Comparison of ENCODE assay signal across 10 mouse cellular contexts in the genomic region with DNA sequence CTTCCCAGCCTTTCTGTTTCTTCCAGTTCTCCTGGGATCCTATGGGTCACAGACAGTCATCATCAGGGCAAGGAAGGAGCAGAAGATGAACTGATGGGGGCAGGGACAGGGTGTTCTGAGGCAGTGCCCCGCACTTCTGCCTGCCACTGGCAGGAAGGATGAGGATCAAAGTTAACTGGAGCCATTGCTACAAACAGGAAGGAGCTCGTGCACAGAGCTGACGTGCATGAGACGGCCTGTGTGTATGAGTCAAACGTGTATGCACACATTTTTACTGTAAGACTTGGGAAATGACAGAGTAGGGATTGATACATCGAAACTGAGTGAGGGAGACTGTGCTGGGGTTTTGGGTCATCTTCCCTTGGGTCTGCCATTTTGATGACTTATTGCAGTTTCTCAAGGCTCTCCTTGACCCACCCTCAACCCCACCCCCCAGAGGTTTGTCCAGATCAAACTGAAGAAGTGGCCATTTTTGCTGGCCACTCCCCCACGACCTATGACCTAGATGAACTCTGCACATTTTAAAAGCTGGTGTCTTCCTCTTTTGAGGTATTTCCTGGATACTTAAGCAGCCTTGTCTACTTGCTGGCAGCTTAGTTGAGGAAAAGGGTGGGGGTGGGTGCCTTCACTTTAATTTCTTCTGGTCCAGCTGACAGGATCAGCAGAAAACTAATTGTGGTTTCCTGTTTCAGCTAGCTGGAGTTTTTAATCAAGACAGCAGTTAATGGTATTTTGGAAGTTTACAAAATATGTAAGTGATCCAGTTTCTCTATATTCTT.
DNase-seq lines count a peak whose midpoint lies in the region; ATAC-seq lines count a peak whose summit lies in the region.
"Had no signal": no experiment of that assay in that cellular context is flagged by ENCODE, and none has a peak within 500 bp of the region (broad histone marks: within the 10 kb centered on the region; RNA-seq: fewer than 3 reads in every experiment).

No protein-coding gene starts in this region.

- peak; percentile 43; the same call in 1 of the 2 replicates for ATAC-seq in kidney, embryonic 14.5 days (ENCODE audit: low FRiP score, low TSS enrichment)
- no peak for ATAC-seq in embryonic facial prominence, embryonic 11.5 days (replicated peaks; ENCODE audit: insufficient number of reproducible peaks, low FRiP score, low TSS enrichment, low read depth)
- peak; percentile 51; the same call in 1 of the 2 replicates for ATAC-seq in liver, embryonic 16.5 days (ENCODE audit: low read depth)
- no peak for ATAC-seq in stomach, embryonic 15.5 days (ENCODE audit: insufficient read depth, low FRiP score, low read depth)
- no peak for ATAC-seq in cerebellum, adult (ENCODE audit: insufficient number of reproducible peaks, low FRiP score, low TSS enrichment)
- no peak for ATAC-seq in hindbrain, embryonic 12.5 days (ENCODE audit: low FRiP score)

- no peak overlapping the region for H3K4me2 ChIP-seq in kidney, embryonic 14.5 days (replicated peaks; ENCODE audit: low read depth, low read length)
- H3K4me2 ChIP-seq in embryonic facial prominence, embryonic 11.5 days (ENCODE audit: low read depth, low read length) = no peak overlapping the region
- H3K4me2 ChIP-seq in liver, embryonic 16.5 days (ENCODE audit: low read depth, low read length) = no peak overlapping the region
- no peak overlapping the region for H3K4me2 ChIP-seq in stomach, embryonic 15.5 days
- H3K4me2 ChIP-seq in hindbrain, embryonic 12.5 days (replicated peaks) = no peak overlapping the region

- no peak overlapping the region for H3K4me3 ChIP-seq in kidney, embryonic 14.5 days (ENCODE audit: low read length)
- no peak overlapping the region for H3K4me3 ChIP-seq in embryonic facial prominence, embryonic 11.5 days (ENCODE audit: low read depth, low read length)
- no peak overlapping the region for H3K4me3 ChIP-seq in liver, embryonic 16.5 days (ENCODE audit: low read depth, low read length)
- H3K4me3 ChIP-seq in stomach, embryonic 15.5 days (replicated peaks) = no peak overlapping the region
- H3K4me3 ChIP-seq in hindbrain, embryonic 12.5 days = no peak overlapping the region

- no peaks in the 10 kb centered on the region for H3K27me3 ChIP-seq in kidney, embryonic 14.5 days (ENCODE audit: control insufficient read depth, insufficient read depth, low read length)
- H3K27me3 ChIP-seq in embryonic facial prominence, embryonic 11.5 days (ENCODE audit: control insufficient read depth, insufficient read depth, low read length) = no peaks in the 10 kb centered on the region
- no peaks in the 10 kb centered on the region for H3K27me3 ChIP-seq in liver, embryonic 16.5 days (ENCODE audit: control insufficient read depth, insufficient read depth, low read depth, low read length)
- no peaks in the 10 kb centered on the region for H3K27me3 ChIP-seq in stomach, embryonic 15.5 days (replicated peaks)
- no peaks in the 10 kb centered on the region for H3K27me3 ChIP-seq in hindbrain, embryonic 12.5 days

- WGBS in kidney, embryonic 14.5 days = 56% methylated on average over 7 of the region's 7 CpGs
- WGBS in embryonic facial prominence, embryonic 11.5 days = 50% methylated on average over 7 of the region's 7 CpGs
- 23% methylated on average over 7 of the region's 7 CpGs for WGBS in liver, embryonic 16.5 days (ENCODE audit: insufficient replicate concordance)
- 47% methylated on average over 7 of the region's 7 CpGs for WGBS in stomach, embryonic 15.5 days
- WGBS in hindbrain, embryonic 12.5 days = 77% methylated on average over 7 of the region's 7 CpGs

- no peak for DNase-seq in kidney, adult 8-10 months
- DNase-seq in embryonic facial prominence, embryonic 11.5 days (ENCODE audit: low spot score) = peak; percentile 10
- no peak for DNase-seq in gastrocnemius, postnatal 4 days (ENCODE audit: low spot score in 2 of 2)
- DNase-seq: adrenal gland, postnatal 25 days; right cerebral cortex, postnatal 25 days had no signal

- no peaks in the 10 kb centered on the region for H3K9me3 ChIP-seq in kidney, embryonic 14.5 days (ENCODE audit: control insufficient read depth, low read length)
- H3K9me3 ChIP-seq in embryonic facial prominence, embryonic 11.5 days (replicated peaks; ENCODE audit: control insufficient read depth, low read length) = no peaks in the 10 kb centered on the region
- no peaks in the 10 kb centered on the region for H3K9me3 ChIP-seq in liver, embryonic 16.5 days (replicated peaks; ENCODE audit: control insufficient read depth, low read length)
- no peaks in the 10 kb centered on the region for H3K9me3 ChIP-seq in stomach, embryonic 15.5 days
- H3K9me3 ChIP-seq in hindbrain, embryonic 12.5 days (replicated peaks) = no peaks in the 10 kb centered on the region

- H3K27ac ChIP-seq in kidney, embryonic 14.5 days (ENCODE audit: low read depth, low read length) = no peak overlapping the region
- no peak overlapping the region for H3K27ac ChIP-seq in embryonic facial prominence, embryonic 11.5 days (replicated peaks; ENCODE audit: low read depth, low read length)
- H3K27ac ChIP-seq in liver, embryonic 16.5 days (ENCODE audit: low read length) = peak overlapping the region; percentile 48; the same call in 1 of the 2 replicates
- H3K27ac ChIP-seq in stomach, embryonic 15.5 days = 0 out of 2 replicates have a peak overlapping the region, but pooled peaks have one; percentile 11
- H3K27ac ChIP-seq in hindbrain, embryonic 12.5 days = no peak overlapping the region

- H3K9ac ChIP-seq in kidney, embryonic 14.5 days (ENCODE audit: low read depth, low read length) = no peak overlapping the region
- no peak overlapping the region for H3K9ac ChIP-seq in embryonic facial prominence, embryonic 11.5 days (replicated peaks; ENCODE audit: low read length)
- no peak overlapping the region for H3K9ac ChIP-seq in liver, embryonic 16.5 days (ENCODE audit: low read depth, low read length)
- no peak overlapping the region for H3K9ac ChIP-seq in stomach, embryonic 15.5 days
- H3K9ac ChIP-seq in hindbrain, embryonic 12.5 days = no peak overlapping the region

- H3K4me1 ChIP-seq in kidney, embryonic 14.5 days (ENCODE audit: control insufficient read depth, insufficient read depth, low read length) = no peaks in the 10 kb centered on the region; the same call in 1 of the 2 replicates
- no peaks in the 10 kb centered on the region; the same call in 1 of the 2 replicates for H3K4me1 ChIP-seq in embryonic facial prominence, embryonic 11.5 days (ENCODE audit: control insufficient read depth, insufficient read depth, low read length)
- H3K4me1 ChIP-seq in liver, embryonic 16.5 days (ENCODE audit: control insufficient read depth, low read depth, low read length) = no peaks in the 10 kb centered on the region; the same call in 1 of the 2 replicates
- H3K4me1 ChIP-seq in stomach, embryonic 15.5 days = no peaks in the 10 kb centered on the region
- peaks cover 7% of the 10 kb centered on the region; the same call in 1 of the 2 replicates for H3K4me1 ChIP-seq in hindbrain, embryonic 12.5 days

- no peaks in the 10 kb centered on the region for H3K36me3 ChIP-seq in kidney, embryonic 14.5 days (ENCODE audit: control insufficient read depth, insufficient read depth, low read length)
- H3K36me3 ChIP-seq in embryonic facial prominence, embryonic 11.5 days (replicated peaks; ENCODE audit: control insufficient read depth, insufficient read depth, low read depth, low read length) = no peaks in the 10 kb centered on the region
- H3K36me3 ChIP-seq in liver, embryonic 16.5 days (ENCODE audit: control insufficient read depth, insufficient read depth) = no peaks in the 10 kb centered on the region
- H3K36me3 ChIP-seq in stomach, embryonic 15.5 days = no peaks in the 10 kb centered on the region
- H3K36me3 ChIP-seq in hindbrain, embryonic 12.5 days = no peaks in the 10 kb centered on the region

Comparison
In these comparisons a context has a peak if more than half of its experiments do, and no peak if none do; other contexts are left out.
1. ATAC-seq: peak in kidney, embryonic 14.5 days (single experiment) and liver, embryonic 16.5 days (single experiment); none in embryonic facial prominence, embryonic 11.5 days (single experiment), stomach, embryonic 15.5 days (single experiment), cerebellum, adult (single experiment) and hindbrain, embryonic 12.5 days (single experiment).
2. H3K27ac ChIP-seq: peak in liver, embryonic 16.5 days (single experiment) and stomach, embryonic 15.5 days (single experiment); none in kidney, embryonic 14.5 days (single experiment), embryonic facial prominence, embryonic 11.5 days (single experiment) and hindbrain, embryonic 12.5 days (single experiment).